Mouse (Mus musculus) embryo, embryonic 11.5 days (tissue): ENCODE data around the gene Galnt10.

ENCODE experiments used
- DNase-seq: peaks from one replicate; pipeline ENCODE4 v3.0.0-alpha.2; 2012; ENCODE audit warnings: low read depth, low spot score

Gene Galnt10

DNA sequence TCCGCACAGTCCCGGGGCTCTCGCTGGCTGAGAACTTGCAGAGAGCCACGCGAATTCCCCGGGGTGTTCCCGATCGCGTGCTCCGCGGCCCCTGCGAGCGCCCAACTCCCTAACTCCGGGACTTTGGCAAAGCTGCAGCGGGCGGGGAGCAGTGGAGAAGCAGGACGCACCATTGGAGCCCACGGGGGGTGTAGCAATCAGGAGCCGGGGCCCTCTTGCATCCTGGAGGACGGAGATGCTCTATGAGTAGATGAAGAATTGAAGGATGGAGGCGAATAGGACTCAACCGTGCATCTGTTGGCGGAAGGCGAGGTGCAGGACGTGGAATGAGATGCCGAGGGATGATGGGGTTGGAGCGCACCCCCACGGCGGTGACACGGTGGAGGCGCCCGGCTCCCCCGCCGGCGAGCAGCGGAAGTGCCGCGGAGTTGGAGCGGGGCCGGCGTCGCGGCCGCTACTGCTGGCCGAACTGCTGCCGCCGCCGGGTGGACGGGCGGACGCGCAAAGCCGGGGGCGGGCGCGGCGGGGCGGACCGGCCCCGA lies at the start of gene Galnt10:
Gene Galnt10, plus strand, starts transcription at position 425 of the 542 bp plus-strand sequence.
- DNase-seq = peak; percentile 69

DNA sequence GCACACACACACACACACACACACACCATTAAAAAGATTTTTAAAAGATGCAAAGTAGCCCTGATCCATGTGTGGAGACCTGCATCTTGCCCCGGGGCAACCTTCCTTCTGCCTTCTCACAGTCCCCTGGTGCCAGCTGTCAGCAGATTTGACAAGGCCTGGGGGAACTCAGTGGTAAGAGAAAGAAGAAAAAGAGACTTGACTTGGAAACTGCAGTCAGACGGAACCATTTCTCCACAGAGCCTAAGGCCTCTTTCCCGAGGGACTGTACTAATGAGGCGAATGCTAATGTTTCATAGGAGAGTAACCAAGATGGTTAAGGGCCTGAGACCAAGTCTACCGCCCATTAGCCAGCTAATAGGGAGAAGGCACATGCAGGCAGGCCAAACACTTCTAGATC lies 49.3 kb upstream of the Galnt10 start:
- DNase-seq = no peak

DNA sequence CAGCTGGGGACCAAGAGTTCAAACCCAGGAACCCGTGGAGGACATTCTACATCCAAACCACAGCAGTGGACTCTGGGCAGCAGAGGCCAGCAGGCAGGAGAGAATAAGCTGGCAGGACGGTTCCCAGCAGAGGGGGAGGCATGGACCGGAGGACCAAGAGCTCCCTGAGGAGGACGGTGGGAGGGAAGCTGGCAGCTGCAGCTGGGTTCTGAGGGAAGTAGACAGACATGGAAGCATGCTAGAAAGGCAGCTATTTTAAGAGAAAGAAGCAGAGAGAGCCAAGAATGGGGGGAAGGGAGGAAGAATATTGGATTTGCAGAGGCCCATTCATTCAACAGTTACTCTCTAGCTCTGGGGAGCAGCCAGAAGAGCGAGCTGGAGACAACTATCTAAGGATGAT lies 47.1 kb upstream of the Galnt10 start:
- no peak for DNase-seq

DNA sequence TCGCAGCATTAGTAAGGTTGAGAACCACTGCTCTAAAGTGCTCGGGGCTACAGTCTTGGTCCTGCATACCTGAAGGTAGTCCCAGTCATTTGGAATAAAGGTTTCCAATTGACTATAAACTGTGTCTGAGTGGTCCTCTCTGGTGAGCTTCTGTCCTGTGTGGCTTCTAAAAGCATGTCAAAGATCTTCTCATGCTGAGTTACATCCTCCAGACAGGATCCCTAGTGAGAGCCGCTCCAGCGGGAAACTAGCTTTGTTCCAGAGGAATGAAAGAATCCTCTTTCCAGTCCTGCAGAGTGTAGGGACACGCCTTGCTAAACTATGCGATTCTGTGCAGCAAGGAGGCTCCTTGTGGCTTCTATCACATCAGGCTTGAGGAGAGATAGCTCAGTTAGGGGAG lies 45.9 kb upstream of the Galnt10 start:
- DNase-seq = no peak

DNA sequence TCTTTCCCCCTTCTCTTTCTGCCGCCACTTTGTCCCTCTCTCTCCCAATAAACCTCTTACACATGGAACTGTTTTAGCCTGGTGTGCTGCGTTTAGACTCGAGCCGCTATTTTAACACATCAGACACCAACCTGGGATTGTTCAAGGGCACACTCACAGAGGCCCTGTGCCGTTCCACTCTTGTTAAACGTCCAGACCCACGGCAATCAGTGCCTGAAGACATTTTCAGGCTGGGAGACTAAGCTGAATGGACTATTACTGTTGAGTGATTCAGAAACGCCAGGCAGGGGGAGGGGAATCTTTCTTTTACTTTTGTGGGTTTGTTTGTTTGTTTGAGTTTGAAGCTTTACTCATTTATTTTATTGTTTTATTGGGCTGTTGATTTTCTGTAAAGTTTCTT lies 45.1 kb upstream of the Galnt10 start:
- no peak for DNase-seq

DNA sequence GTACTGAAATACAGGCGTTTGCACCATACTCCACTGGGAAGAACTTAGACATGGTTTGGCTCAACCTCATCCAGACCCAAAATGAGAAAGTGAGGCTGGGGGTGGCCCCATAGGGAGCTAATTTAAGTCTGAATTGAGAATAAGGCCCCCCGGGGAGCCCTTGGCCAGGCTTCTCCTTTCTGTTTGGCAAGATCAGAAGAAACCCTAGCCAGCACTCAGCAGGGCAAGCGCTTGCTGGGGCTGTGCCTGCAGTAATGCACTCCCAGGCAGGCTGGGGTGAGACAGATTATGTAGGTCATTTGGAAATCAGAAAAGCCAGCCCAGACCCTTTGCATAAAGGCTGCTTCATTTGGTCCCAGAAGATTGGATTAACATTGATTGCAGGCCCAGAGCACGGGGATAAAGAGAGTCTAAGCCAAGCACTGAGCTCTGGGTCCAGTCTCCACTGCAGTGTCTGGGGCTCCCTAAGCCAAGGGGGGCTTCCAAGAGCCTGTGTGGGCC lies 44.6 kb upstream of the Galnt10 start:
- DNase-seq = no peak

DNA sequence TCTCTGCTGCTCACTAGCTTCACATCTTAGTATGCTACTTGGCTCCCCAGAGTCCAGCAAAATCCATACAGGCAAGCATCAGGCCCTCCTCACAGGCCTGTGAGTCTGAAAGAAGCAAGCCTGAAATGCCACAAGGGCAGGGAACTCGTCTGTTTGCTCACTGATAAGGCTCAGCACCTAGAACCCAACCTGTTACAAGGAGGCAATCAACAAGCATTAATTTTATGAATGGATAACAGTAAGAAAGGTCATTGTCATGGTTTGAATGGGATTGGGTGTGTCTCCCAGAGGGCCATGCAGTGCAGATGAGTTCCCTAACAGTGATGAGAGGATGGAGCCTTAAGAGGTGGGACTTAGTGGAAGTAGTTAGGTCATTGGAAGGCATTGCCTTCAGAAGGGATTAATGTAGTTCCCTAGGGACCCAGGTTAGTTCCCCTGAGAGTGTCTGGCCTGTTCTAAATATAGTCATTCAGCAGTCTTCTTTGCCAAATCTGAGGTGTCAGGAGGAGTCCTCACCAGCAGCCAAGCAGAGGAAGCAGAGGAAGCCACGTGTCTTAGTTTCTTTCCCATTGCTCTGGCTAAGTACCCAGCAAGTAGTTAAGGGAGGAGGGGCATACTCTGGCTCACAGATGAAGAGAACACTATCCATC lies 43.3 kb upstream of the Galnt10 start:
- DNase-seq = no peak

DNA sequence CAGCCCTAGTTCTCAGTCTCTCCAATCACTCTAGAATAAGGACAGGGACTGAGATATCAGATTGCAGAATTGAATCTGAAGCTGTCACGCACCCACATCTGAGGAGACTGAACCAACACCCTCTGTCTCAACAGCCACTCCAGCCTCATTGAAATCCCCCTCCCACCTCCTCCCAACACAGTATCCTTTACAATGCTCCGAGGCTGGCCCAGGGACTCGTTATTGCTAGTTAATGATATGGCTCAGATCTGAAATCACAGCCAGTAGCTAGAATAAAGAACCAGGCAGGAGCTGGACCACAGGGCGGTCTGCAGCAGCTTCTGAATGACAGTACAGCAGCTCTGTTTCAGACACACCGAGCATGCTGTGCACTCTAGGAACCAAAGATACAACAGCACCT lies 40.2 kb upstream of the Galnt10 start:
- no peak for DNase-seq

DNA sequence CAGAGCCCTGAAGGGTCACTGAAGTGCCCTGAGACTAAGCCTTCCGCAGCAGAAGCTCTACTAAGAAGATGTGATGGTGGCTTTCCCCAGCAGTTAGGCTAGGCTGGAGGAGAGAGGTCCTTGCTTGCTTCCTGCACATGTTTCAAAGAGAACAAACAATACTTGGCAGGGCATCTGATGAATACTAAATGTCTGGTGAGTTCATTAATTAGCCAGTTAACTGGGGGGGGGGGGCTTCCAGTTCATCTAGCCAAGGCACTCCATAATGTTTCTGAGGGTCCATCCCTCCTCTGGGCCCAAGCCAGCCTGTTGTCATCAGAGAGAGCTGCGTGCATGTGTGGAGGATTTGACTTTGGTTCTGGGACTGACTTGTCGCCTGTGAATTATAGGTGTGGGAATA lies 39.6 kb upstream of the Galnt10 start:
- DNase-seq = no peak

DNA sequence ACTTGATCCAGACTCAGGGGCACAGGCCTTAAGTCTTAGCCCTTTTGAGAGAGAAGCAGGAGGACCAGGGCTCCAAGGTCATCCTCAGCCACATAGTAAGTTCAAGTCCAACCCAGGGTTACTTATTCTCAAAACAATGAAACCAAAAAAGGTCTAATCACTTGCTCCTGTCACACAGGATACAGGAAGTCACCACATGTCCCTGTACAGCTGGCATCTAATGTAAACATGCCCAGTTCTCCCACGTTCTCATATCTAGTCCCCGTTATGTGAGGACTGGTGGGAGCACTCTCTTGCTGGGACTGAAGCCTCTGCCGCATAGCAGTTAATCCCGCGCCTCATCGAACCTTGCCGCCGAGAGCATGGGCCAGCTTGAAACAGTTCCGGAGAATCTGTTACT lies 30.7 kb upstream of the Galnt10 start:
- DNase-seq = no peak

DNA sequence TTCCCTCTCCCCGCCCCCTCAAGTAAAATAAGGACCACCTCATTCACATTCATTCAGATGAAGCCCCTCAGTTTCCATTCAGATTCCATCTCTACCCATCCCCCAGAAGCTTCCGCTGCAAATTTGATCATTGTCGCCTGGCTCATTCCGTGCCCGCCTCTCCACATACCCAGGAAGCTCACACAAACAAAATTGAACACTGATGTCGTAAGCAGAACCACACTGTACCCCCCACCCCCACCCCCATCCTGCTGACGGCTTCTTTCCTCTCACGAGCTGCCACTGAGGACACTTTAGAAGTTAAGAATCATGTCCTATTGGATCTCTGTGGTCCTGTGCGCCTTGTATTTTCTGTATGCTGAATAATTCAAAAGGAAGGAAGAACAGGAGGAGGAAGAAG lies 30.0 kb upstream of the Galnt10 start:
- no peak for DNase-seq

DNA sequence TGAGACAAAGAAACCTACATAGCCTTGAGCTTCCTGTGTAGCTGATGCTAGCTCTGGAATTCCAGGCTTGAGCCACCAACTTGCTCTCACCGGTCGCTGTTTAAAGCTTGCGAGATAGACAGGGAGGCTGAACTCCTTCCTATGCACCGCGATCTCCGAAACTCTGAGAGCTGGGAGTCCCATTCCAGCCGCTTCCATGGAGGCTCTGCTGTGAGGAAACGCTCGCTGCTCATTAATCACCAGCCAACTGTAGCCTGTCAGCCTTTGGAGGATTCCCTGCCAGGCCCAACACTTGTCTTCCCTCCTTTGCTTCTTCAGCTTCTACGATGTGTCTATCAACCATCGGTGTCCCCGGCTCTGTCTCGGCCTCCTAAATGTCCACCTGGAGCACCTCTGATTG lies 29.4 kb upstream of the Galnt10 start:
- DNase-seq = no peak

DNA sequence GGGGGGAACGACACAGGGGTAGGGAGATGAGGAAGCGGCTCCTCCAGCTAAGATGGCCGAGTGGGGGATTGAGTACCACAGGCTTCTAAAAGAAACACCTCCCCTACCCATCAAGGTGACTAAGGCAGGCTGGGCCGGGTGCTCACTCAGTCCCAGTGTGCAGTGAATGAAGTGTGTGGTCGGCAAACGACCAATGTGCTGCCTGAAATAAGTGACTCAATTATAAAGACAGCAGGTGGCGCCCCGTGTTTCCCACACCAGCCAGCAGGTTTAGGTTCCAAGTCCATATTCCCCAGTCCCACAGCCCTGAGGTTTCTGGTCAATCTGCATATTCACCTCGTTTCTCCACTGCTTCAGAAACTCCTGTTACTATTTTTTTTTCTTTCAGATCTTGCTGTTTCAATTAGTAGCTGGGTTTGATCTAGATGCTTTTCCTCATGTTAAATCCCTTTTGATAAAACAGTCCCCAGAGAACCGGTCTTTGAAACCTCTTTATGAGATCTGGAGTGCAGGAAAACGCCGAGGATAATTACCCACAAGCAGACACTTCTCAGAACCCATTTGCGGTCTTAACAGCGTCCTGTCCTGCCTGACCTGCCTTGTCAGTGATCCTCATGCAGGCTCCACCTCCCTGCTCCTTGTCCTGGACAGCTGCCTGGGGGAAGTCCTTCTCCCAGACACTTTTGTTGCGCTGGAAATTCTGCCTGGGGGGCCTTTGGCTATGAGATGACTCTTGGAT lies 27.5 kb upstream of the Galnt10 start:
- DNase-seq = peak; percentile 31

DNA sequence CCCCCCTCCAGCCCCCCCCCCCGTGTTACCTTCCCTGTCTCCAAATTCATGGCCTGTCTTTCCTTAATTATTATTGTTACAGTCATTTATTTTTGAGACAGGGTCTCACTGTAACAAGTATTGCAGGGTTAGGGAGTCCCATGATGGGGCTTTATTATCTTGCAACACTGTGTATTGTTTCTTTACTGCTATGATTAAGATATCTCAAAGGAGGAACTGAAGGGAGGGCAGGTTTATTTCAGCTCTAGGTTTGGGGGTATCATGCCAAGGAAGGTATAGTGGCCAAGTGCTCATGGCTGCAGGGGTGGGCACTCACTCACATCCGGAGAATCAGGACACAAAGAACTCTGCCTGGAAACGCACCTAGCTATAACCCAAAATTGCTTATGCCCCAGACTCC lies 23.8 kb upstream of the Galnt10 start:
- no peak for DNase-seq

DNA sequence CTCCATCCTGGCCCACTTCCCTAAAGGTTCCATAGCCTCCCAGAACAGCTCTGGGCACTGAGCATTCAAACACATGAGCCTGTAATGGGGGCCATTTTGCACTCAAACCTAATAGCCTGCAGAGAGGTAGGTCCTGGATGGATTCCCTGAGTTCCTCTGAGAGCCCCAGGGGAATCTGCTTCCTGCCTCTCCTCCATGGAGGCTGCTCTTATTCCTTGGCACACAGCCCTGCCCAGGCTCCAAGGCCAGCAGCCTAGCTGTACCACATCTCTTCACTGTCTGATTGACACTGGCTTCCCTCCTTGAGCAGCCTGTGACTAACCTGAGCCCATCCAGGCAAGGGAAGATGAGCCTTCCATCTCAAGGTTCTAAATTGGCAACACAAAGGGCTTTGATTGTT lies 23.4 kb upstream of the Galnt10 start:
- no peak for DNase-seq

DNA sequence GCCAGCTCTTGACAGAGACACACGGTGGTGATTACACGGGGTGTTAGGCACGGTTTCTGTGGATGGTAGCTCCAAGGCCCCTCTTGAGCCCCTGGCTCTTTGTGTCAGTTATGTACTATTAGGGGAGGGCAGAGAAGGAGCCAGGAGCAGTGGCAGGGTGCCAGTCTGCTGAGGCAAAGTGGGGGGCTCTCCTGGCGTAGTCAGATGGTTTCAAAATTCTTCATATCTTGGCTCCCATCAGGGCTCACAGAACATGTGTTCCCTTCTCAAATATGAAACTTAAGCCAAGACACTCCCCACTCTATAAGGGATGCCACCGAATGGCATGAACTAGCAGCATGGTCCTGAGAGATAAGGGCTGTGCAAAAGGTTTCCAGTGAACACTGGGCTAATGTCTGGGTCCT lies 20.8 kb upstream of the Galnt10 start:
- DNase-seq = no peak

DNA sequence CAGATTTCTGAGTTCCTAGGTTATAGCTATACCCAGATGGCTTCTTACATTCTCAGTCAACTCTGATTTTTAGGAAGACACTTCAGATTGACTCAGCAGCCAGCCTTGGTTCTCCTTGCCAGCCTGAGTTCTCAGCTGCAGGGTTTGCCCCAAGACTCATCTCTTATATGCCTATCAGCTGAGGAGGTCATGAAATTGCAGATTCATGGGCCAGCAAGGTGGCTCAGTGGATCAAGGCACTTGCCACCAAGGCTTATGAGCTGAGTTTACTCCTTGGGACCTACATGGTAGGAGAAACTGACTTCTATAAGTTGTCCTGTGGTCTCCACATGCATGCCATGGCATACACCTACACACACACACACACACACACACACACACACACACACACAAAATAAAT lies 19.8 kb upstream of the Galnt10 start:
- no peak for DNase-seq

DNA sequence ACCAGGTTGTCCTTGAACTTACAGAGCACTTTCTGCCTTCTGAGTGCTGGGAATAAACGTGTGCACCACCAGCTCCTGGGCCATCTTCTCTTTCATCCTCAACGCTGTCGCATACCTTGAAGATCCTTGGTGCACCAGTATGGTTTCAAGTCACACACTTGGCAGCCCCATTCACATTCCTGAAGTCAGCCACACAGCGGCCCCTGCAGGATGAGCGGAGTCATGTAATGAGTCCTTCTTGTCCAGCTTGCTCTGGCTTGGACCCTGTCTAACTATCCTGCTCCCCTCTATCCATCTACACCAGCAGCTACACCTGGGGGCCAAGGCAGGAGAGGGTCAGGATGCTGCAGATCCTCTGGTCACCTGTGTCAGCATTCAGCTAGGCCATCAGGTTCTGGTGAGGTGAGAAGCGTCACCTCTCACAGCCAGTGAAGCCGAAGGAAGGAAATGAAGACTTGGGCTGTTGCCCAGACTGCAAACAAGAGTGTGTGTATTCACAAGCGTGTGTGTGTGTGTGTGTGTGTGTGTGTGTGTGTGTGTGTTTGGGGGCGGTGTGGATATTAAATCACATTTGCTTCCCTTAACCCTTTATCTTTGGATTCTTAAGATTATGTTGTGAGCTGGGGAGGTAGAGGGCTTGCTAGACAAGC lies 18.0 kb upstream of the Galnt10 start:
- DNase-seq = no peak

DNA sequence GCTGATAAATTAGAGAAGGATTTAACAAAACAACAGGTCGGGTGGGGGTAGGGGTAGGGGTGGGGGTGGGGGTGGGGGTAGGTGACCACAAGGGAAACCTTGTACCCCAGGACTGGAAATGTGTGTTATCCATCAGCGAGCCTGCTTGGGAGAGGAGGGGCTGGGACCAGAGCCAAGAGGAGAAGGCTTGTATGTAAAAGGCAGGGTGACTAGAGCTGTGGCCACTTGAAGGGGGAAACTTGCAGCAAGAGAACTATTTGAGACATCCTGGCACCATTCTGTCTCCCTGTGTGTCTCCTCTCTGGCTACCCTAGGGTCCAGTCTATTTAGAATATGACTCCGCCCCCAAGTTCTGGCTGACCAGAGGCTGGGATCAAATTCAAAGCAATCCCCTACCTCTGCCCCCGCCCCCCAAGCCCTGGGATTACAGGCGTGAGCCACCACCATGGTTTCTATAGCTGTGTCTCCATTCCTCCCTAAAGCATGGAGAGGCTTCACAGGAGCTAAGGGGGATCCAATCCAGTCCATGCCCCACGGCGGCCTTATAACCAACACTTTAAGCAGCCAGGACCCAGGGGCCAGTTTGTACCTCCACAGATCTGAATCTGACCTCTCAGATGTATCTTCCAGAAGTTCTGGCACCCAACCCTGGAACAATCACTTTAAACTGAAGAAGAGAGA lies 13.3 kb upstream of the Galnt10 start:
- DNase-seq = no peak

DNA sequence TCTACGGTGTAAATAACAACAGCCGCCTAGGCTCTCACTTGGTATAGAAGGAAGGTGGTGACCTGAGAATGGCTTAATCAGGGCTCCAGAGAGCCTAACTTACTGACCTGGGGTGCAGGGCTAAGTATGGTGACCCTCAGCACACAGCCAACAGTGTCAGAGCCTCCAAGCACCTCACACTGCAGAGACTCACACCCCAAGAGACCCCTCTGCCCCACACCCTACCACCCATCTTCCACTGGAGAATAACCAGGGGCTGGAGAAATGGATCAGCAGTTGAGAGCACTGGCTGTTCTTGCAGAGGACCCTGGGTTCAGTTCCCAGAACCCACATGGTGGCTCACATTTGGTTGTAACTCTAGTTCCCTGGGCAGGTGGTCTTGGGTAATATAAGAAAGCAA lies 12.2 kb upstream of the Galnt10 start:
- no peak for DNase-seq

DNA sequence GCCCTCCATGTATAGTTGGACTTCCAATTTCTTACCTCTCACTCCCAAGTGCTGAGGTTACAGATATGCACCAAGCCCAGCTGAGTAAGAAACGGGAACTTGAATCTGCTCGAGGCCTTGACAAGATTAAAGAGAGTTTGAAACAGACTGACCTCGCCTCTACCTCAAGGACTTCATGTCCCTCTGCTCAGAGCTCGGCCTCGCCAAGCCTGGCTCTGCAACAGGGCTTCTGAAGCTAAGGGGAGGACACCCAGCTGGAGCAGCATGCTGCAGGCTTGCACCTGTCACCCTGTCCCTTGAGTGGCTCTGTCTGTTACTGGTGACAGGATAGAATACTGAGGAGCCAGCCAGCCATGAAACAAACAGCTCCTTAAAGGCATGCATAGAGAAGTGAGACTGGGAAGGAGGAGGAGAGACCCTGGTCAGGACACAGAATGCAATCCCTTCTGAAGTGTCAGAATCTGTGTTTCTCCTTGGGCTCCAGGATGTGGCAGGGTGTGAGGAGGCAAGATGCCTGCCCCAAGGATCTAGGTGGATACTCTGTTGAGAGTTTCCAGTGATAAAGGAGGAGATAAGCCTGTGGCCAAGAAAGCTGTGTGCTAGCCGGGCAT lies 11.2 kb upstream of the Galnt10 start:
- no peak for DNase-seq

DNA sequence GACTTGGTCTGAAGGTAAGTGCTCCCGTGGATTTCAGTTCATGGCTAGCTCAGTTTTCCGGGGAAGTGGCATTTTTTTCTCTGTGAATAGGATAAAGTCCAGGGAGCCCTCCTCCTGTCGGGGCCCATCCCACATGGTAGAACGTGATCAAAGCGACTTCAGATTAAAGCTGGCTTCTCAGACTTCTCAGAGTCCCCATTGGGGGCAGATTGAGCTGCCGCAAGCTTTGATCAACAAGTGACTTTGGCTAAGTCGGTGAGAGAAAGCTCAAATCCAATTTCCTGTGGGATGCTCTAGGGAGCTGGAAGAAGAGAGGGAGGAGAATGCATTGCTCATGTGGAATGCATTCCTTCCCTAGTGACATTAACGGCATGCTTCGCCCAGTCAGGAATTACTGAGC lies 10.1 kb upstream of the Galnt10 start:
- no peak for DNase-seq
